Mouse (Mus musculus) adrenal gland, postnatal 4 days (tissue): ENCODE measurements around the gene Banp. TPM values are rescaled to one million over a fixed set of nuclear protein-coding genes. Genes with fewer than 3 reads are reported as not detected.

Experiments
- DNase-seq, 2 experiments: peaks; one replicate each; pipeline ENCODE4 v3.0.0; 2021 to 2022; ENCODE audit warnings: low spot score in 2 of 2, mixed read lengths in 2 of 2
- microRNA-seq: library from miRNA; unstranded; fragments of <30 nt; microRNA quantifications from one replicate; pipeline ENCODE4 v1.2.0, GENCODE M21; 2021
- total RNA-seq, 2 experiments: library from RNA; stranded (reverse); gene quantifications; 2 replicates each; pipeline ENCODE4 v1.2.3; 2021

Gene Banp
- total RNA-seq, 2 experiments from 2014 or later = 14.0 to 15.7 TPM

- DNase-seq = no peak
These were observed 106.6 kb downstream of the Banp start for GRCm38 (mm10) chr8:122056113-122056512.

- DNase-seq = no peak
These were observed 107.3 kb downstream of the Banp start for GRCm38 (mm10) chr8:122056882-122057281.

DNA sequence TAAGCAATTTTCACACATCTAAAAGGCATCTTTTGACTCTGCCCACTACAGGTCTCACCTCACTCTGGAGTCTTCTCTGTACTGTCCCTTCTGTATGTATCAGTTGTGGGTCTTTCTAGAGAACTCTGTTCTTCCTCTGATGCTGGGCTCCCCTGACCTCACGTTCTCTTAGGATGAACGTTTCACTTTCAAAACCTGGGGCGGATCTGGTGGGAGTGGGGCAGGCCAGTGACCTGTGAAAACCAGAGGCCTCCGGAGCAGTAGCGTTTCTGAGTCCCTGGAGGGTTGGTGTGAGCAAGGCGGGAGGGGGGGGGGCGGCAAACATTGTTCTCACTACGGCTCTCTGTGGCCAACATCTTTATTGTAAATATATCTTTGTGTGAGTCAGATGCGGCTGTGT lies 109.0 kb downstream of the Banp start:
- no peak for DNase-seq

GRCm38 (mm10) chr8:122058951-122059350 lies 109.4 kb downstream of the Banp start:
- DNase-seq = no peak

DNA sequence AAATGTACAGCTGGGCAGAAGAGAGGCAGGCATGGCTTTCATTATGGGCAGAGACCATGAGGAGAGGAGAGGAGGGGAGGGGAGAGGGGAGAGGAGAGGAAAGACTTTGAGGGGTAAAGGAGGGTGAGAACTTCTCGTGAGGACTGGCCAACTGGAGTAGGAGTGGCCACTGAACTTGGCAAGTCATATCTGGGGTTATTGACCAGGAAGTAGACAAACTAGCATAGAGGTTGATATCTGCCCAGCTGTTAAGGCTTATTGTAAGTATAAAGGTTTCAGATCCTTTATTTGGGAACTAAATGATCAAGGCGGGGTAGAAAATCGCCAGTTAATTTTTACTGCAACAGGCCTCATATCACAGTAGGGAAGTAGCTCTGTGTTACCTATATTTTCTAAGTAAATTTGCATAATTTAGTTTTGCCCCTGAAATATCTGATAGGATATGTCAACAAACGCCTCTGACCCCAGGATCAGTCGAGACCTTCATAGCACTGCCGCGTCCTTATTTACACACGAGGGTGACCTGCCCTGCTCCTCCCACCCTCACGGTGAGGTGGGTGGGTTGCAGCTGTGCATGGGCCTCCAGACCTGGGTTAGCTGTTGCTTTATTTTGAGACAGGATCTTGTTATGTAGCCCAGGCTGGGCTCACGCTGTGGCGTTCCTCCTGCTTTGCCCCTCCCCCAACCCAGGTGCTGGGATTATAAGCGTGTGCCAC lies 113.1 kb downstream of the Banp start:
- no peak for DNase-seq

DNA sequence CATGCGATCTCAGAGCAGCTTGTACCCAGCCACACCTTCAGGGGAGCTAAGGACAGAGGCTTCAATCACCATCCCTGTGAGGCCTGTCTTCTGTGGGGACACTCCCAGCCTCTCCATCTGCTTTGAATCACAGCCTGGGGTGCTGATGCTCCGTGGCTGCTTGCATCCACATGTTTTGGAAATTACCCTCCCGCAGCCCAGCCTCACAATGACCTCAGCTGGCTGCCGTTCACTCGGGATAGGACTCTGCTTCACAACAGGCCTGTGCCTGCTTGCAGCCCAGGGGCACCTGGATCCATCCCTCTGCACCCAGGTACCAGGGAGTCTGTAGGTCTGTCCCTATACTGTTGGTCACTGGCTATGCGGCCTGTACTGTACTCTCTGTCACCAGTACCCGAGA lies 114.8 kb downstream of the Banp start:
- no peak for DNase-seq

GRCm38 (mm10) chr8:122067783-122068505 lies 118.4 kb downstream of the Banp start:
- DNase-seq = no peak

- DNase-seq = no peak
These were observed 119.1 kb downstream of the Banp start for GRCm38 (mm10) chr8:122068609-122069008.

DNA sequence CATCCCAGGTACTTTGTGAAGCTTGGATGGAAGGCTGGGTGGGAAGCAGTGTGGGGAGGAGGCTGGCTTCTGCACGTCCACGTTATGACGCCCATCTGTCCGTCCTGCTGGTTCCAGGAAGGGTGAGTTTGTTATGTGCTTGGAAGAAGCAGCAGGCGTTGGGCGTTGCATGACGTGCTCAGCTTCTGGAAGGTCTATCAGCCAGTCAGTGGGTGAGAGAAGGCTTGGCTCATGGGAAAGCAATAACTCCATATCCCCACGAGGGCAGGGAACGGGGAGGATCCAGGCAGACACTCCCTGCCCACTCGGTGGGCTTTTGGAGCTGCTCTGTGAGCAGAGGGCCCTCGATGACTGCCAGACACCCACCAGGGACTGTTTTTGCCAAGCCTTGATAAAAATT lies 119.7 kb downstream of the Banp start:
- DNase-seq = no peak

GRCm38 (mm10) chr8:122071193-122071592 lies 121.6 kb downstream of the Banp start:
- no peak for DNase-seq

DNA sequence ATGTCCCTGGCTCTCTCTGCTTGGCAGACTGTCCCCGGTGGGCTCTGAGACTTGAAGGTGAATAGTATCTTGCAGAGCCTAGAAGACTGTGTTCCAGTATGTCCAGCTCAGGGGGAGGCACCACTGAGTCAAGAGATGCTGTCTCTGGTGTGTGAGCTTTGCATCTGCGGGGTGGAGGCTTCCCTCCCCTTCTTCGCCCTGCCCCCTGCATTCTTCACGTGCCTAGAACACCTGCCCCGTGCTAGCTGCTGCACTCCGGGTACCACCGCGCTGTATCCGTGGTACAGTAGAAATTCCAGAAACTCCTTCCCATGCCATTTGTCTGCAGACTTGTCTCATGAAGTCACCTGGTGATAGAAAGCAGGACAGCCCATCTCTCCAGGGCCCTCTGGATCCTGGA lies 124.4 kb downstream of the Banp start:
- DNase-seq = no peak

- no peak for DNase-seq
These were observed 124.9 kb downstream of the Banp start for GRCm38 (mm10) chr8:122074442-122074841.

DNA sequence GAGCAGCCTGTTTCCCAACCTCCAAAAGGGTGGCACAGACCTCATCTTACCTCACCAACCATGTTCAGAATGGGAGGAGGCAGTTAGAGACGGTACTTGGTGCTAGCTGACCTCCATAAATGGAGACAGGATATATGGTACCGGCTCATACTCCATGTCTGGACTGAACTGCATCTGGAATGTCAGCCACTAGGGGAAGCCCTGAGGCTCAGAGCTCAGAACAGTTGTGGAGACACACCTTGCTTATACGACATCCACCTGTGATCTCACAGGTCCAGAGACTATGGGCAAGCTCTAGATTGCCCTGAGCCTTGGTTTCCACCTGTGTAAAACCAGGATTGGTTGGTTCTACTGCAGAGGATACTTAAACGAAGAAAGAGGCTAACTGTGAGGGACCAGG lies 125.4 kb downstream of the Banp start:
- DNase-seq = no peak

GRCm38 (mm10) chr8:122076183-122076842 lies 126.8 kb downstream of the Banp start:
- no peak for DNase-seq

DNA sequence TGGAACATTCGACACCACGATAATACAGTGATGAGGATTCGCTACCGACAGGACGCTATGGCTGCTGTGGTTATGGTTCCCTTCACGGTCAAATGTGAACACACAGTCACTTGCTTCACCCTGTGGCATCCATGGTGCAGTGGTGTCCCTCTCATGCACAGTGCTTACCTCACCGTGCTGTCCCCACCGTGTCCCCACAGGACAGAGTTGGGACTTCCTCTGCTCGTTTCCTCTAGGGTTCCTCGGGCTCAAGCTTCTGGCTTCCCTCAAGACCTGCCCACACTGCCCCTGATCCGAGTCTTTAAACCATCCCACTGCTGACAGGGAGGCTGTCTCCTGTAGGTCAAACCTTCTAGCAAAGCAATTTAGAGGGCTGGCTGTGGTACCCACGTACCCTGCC lies 128.8 kb downstream of the Banp start:
- no peak for DNase-seq

Small RNA genes lying within 50 kb of the gene (microRNA-seq; reads per million reads assigned to microRNA genes)
- not detected for gene Mir7237

Other genes starting within 250 kb of the Banp start
- gene Jph3, start 220.1 kb upstream of the Banp start, total RNA-seq = 1 to 10 TPM; 5.0 to 5.8 TPM
- 10 to 100 TPM; 29.9 TPM for gene Klhdc4, start 120.2 kb upstream of the Banp start, total RNA-seq
- 10 to 100 TPM; 56.2 to 59.0 TPM for gene Slc7a5, start 42.1 kb upstream of the Banp start, total RNA-seq
- under 1 TPM in 1 of 2 experiments, not detected in 1; 0.76 TPM for gene Car5a, start 4.8 kb upstream of the Banp start, total RNA-seq